Mouse (Mus musculus): ENCODE results near the gene Gm13271.
"Not testable (repeated sequence)": the region's sequence is repeated elsewhere in the genome, so short reads cannot be mapped to it uniquely, and the experiment has no call there.

Gm13271 gene

GRCm38 (mm10) chr4:88761776-88762175 is 7.1 kb downstream of the Gm13271 start:
- peak; percentile 44 for DNase-seq

GRCm38 (mm10) chr4:88762341-88762740 is 7.7 kb downstream of the Gm13271 start:
- not testable (repeated sequence) for DNase-seq

GRCm38 (mm10) chr4:88763384-88764018 is 8.8 kb downstream of the Gm13271 start:
- peak; percentile 74 for DNase-seq

- not testable (repeated sequence) for DNase-seq
Measured at GRCm38 (mm10) chr4:88773534-88773933, 18.9 kb downstream of the Gm13271 start, which contains the start of gene Gm13290. TSS of gene Gm13290 (plus strand) at chr4:88773834.

- DNase-seq = not testable (repeated sequence)
Measured at GRCm38 (mm10) chr4:88776622-88777021, 22.0 kb downstream of the Gm13271 start, which contains the start of gene Gm13289. TSS of gene Gm13289 (plus strand) at chr4:88776922.

GRCm38 (mm10) chr4:88779550-88779949 is 24.9 kb downstream of the Gm13271 start, which contains the start of gene Gm13272:
TSS of gene Gm13272 (plus strand) at chr4:88779850.
- not testable (repeated sequence) for DNase-seq

GRCm38 (mm10) chr4:88780320-88780719 is 25.7 kb downstream of the Gm13271 start:
- DNase-seq = not testable (repeated sequence)

- DNase-seq = not testable (repeated sequence)
Measured at GRCm38 (mm10) chr4:88781831-88782230, 27.2 kb downstream of the Gm13271 start, which contains the start of gene Ifnz. TSS of gene Ifnz (plus strand) at chr4:88782131.

- not testable (repeated sequence) for DNase-seq
Measured at GRCm38 (mm10) chr4:88782335-88782734, 27.7 kb downstream of the Gm13271 start.

- not testable (repeated sequence) for DNase-seq
Measured at GRCm38 (mm10) chr4:88785409-88785808, 30.7 kb downstream of the Gm13271 start, which contains the start of gene Gm13276. TSS of gene Gm13276 (plus strand) at chr4:88785709.

GRCm38 (mm10) chr4:88788402-88788801 is 33.7 kb downstream of the Gm13271 start, which contains the start of gene Gm13277:
TSS of gene Gm13277 (plus strand) at chr4:88788632.
- peak; percentile 84 for DNase-seq

- not testable (repeated sequence) for DNase-seq
Measured at GRCm38 (mm10) chr4:88791250-88791649, 36.6 kb downstream of the Gm13271 start, which contains the start of gene Gm13278. TSS of gene Gm13278 (plus strand) at chr4:88791550.

GRCm38 (mm10) chr4:88793936-88794675 is 39.4 kb downstream of the Gm13271 start, which contains the start of gene Gm13275:
TSS of gene Gm13275 (plus strand) at chr4:88794487.
- DNase-seq = peak; percentile 34

- not testable (repeated sequence) for DNase-seq
Measured at GRCm38 (mm10) chr4:88797097-88797496, 42.4 kb downstream of the Gm13271 start, which contains the start of gene Gm13279. TSS of gene Gm13279 (plus strand) at chr4:88797397.

GRCm38 (mm10) chr4:88799365-88799764 is 44.7 kb downstream of the Gm13271 start, which contains the start of gene Gm13285:
TSS of gene Gm13285 (plus strand) at chr4:88799665.
- not testable (repeated sequence) for DNase-seq

GRCm38 (mm10) chr4:88802954-88803353 is 48.3 kb downstream of the Gm13271 start, which contains the start of gene Gm13287:
TSS of gene Gm13287 (plus strand) at chr4:88803254.
- DNase-seq = not testable (repeated sequence)
